Mouse (Mus musculus): ENCODE data around the gene Prr14l.
A peak's percentile ranks its signal among the peaks of the same experiment; 100 is the strongest.
"Not testable (repeated sequence)": the region's sequence is repeated elsewhere in the genome, so short reads cannot be mapped to it uniquely, and the experiment has no call there.

Gene Prr14l

DNA sequence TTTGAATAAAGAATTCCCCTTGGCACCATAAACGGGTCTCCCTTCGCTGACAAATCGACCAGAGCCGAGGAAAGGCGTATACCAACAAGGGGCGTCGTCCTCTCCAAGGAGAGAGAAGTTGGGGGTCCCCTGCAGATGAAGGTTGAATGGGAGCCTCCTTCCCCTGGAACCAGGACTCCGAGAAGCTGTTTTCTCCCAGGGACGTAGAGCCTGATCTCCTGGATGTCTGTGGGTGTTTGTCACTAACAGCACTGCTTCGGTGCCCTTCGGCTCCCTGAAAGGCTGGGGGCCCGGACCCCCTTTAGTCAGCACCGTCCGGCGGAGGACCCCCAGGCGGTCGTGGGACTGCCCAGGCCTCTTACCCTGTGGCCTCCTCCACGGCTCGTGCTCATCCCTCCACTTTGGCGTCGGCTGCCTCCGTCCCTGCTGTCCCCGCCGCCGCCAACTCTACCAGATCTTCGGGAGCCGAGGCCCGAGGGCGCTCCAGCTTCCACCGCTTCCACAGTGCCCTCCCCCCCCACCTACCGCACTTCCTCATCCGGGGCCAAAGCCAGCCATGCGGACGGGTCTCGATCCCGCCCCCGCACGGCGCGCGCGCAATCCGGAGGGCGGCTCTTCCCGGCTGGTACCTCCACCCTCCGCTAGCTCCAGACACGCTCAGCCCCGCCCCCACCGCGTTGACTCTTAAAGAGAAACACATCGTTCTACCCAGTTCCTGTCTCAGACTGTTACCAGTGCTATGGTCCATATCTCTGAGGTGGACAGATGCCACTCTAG is at the start of gene Prr14l:
TSS of gene Prr14l (minus strand) at position 526 of the 777 bp plus-strand sequence.
- DNase-seq (ENCODE audit: low spot score in 2 of 2): peak; percentile 100

DNA sequence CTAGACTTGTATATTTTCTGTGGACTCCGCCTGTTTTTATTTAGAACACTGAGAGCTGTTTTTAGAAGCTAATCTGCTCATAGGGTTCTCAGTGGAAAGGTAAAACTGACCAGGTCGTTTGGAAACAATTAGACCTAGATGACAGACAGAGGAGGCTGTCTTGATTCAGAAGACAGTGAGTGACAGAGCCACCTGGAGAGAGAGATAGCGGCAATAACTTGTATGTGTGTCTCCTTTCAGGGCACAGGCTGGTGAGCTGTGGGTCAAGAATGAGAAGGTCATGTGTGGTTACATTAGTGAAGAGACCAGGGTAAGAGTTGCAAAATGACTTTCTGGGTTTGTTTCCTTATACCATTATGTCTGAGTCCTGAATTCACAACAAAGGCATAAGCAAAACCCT is 32.7 kb upstream of the Prr14l start:
- DNase-seq (ENCODE audit: low spot score in 2 of 2): no peak

DNA sequence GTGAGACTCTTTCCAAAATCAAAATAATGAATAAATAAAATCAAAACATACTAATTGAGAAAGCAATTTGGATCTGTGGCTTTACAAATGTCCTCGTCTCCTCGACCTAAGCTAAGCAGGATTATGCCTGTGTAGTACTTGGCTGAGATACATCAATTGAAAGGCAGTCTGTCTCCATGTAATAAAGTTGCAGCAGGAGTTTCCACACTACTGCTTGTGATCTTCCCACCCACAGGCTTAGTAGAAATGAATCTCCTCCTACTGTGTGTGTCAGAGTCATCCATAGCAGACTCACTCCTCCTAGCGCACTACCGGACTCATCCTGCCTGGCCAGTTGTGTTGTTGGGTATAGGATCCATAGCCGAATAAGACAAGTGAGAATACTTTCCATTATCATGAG is 18.3 kb upstream of the Prr14l start:
- no peak for DNase-seq (ENCODE audit: low spot score in 2 of 2)

DNA sequence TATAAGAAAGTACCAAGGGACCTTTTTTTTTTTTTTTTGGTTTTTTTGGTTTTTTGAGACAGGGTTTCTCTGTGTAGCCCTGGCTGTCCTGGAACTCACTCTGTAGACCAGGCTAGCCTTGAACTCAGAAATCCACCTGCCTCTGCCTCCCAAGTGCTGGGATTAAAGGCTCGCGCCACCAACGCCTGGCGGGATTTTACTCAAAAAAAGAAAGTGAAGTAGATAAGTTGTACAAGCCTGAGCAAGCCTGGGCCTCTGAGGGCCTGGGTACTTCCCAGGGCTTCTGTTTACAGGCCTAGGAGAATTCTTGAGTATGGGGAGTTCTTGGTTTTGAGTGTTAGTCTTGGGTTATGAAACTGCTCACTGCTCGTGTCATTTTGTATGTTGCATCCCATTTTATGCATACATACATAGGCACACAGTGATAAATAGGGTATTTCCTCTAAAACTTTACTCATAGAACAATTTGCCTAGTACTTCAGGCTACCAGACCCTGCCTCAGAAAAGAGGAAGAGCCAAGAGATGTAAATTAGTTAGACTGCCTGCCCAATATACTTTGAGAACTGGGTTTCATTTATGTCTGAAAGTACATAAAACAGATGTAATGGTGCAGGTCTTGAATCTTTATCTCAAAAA is 15.5 kb upstream of the Prr14l start:
- no peak for DNase-seq (ENCODE audit: low spot score in 2 of 2)

DNA sequence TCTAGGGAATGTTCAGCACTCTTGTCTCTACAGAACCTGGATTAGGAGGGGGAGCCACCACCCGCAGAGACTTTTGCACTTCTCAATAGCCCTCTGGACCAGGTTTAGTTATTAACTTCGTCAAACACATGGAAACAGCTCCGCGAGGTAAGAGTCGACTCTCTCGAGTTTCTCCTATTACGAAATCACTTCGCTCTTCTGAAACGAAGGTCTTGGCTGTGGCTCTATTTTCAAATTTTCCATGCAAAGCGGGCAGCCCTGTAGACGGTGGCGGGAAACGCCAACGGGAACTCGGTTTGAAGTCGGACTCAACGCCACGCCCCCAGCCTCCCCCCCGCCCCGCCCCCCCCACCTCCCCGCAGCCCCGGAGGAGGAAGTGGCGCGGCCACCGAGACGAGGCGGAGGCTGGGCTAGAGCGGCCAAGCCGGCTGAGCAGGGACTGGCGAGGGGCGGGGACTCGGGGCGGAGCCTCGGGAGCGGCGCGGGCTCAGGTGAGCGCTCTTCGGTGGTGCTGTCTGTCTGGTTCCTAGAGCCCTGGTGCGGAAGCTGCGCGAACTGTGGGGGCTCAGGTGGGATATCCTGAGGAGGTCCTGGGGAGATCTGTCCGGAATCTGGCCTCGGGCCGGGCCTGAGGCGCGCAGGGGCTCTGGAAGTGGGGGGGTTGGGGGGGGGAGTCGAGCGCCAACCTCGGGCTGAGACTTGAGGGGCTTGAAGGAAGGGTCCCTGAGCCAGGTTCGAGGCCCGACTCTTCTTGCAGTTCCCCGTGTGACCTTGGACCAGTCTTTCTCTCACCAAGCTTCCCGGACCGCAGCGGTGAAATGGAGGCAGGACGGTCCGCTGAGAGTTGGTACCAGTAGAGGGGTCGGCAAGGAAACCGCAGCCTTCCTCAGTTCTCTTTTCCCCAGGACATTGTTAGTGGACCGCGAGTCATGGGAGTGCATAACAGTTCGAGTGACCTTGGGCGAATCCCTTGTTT is 9.5 kb upstream of the Prr14l start, which contains the start of gene Depdc5:
TSS of gene Depdc5 (plus strand) at position 449 of the 976 bp plus-strand sequence.
- DNase-seq (ENCODE audit: low spot score in 2 of 2): peak; percentile 55 to 78

DNA sequence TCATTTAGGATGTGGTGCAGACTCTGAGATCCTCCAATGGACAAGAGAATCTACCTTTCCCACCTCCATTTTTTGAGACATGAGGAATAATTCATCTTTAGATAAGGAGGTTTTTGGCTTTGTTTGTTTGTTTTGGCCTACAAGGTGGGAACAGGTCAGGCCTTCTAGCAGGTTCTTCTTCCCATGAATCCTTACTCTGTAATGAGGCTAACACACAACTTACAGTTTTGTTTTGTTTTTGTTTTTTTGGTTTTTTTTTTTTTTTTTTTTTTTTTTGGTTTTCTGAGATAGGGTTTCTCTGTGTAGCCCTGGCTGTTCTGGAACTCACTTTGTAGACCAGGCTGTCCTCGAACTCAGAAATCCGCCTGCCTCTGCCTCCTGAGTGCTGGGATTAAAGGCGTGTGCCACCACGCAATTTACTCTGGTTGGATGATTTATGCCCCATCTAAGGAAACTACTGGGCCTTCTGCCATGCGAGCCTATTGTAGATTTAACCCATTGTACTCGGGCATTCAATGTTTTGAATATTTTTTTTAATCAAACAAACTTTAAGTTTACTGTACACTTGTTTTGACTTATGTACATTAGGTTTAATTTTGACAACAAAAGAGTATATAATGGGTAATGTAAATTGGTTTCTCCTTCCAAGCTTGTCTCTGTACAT is 8.5 kb upstream of the Prr14l start:
- DNase-seq (ENCODE audit: low spot score in 2 of 2): no peak

DNA sequence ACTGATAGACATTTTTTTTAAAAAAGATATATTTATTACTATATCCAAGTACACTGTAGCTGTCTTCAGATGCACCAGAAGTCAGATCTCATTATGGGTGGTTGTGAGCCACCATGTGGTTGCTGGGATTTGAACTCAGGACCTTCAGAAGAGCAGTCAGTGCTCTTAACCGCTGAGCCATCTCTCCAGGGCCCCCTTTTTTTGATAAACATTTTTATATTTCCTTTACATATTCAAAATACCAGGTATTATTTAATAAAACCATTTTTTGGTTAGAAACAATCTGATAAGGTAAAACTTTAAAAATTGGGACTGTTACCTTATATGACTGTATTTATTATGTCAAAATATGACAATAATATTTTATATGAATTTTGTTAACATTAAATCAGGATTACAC is 7.0 kb upstream of the Prr14l start:
- no peak for DNase-seq (ENCODE audit: low spot score in 2 of 2)

DNA sequence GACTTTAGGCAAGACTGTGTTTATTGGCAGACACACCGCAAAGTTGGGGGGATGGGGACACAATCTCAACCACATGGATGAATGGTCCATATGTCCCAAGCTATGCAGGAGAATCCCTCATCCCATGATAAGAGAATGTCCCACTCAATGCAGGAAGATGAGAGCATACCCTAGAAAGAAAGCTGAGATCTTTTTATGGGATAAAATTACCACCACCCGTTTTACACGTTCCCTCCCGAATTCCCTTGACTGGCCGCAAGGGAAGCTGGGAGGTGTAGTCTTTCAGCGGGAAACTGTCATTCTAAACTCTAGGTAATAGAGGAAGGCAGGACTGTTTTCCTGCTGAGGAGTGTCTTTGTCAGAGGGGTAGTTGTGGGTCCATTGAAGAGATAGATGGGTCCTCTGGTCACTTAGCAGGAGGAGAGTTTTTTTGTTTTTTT is 3.7 kb upstream of the Prr14l start:
- peak; percentile 10 to 25 for DNase-seq (ENCODE audit: low spot score in 2 of 2)

DNA sequence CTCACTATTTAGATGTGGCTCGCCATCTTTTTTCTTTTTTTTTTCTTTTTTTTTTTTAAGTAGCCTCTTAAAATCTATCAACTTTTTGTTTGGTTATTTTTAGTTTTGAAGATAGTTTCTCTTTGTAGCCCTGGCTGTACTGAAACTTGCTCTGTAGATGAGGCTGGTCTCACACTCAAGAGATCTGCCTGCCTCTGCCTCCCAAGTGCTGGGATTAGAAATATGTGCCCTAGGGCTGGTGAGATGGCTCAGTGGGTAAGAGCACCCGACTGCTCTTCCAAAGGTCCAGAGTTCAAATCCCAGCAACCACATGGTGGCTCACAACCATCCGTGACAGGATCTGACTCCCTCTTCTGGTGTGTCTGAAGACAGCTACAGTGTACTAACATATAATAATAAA is 1.2 kb upstream of the Prr14l start:
- DNase-seq (ENCODE audit: low spot score in 2 of 2): not testable (repeated sequence)

DNA sequence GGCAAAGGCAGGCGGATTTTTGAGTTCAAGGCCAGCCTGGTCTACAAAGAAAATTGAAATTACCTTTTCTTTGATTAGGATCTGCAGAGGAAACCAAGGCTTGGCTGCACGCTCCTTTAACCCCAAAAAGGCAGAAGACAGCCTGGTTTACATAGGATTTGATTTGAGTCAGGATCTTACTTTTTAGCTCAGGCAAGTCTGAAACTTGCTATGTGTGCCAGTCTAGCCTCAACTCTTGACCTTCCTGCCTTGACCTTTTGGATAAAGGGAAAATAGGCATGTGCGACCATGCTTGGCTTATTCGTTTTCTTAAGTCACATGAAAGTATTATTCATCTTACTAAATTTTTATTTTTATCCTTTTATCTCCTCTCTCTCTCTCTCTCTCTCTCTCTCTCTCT is 762 bp upstream of the Prr14l start:
- no peak for DNase-seq (ENCODE audit: low spot score in 2 of 2)

DNA sequence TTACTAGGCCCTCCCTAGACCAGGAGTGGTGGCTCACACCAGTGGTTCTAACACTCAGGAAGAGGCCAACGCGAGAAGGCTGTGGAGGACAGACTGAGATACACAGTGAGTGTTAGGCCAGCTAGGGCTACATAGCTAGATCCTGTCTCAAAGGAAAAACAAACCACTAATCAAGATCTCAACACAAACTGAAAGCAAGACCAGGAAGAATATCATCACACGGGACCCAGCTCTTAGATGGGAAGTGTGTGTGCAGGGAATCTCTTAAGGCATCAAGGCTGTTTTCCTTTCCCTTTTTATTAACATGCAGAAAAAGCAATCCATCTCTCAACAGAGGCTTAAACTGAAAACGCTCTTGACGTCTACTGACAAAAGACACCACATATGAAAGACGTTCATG is 2.0 kb downstream of the Prr14l start:
- no peak for DNase-seq (ENCODE audit: low spot score in 2 of 2)

DNA sequence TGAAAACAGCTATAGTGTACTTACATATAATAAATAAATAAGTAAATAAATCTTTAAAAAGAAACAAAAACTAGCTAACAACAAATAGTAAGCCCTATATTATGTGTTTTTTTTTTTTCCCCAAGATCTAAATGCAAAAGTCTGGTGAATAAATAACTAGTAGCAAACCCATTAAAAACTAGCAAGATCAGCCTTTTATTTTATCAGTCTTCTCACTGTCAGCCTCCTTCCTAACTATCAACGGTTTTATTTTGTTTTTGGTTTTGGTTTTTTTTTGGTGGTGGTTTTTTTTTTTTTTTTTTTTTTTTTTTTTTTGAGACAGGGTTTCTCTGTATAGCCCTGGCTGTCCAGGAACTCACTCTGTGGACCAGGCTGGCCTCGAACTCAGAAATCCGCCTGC is 4.5 kb downstream of the Prr14l start:
- not testable (repeated sequence) for DNase-seq (ENCODE audit: low spot score in 2 of 2)

DNA sequence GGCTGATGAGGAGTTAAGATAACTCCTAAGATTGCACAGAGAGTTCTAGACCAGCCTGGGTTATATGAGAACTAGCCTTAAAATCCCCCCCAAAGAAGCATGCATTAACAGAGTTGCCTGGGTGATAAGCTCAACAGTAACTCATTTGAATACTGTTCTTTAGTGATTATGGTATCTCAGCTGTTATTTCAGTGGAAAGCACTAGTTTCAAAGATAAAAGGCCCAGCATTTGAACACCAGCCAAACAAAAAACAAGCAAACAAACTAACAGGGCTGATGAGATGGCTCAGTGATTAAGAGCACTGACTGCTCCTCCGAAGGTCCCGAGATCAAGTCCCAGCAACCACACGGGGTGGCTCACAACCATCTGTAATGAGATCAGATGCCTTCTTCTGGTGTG is 4.9 kb downstream of the Prr14l start:
- no peak for DNase-seq (ENCODE audit: low spot score in 2 of 2)

DNA sequence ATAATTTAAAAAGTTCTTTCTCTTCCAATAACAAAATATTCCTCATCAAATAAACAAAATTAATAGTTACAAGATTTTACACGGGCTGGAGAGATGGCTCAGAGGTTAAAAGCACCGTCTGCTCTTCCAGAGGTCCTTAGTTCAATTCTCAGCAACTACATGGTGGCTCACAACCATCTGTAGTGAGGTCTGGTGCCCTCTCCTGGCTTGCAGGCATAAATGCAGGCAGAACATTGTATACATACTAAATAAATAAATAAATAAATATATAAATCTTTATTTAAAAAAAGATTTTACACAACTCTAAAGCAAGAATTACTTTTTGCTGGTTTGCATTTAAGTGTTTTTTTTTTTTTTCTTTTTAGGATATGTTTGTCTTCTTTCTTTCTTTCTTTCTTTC is 14.0 kb downstream of the Prr14l start:
- no peak for DNase-seq (ENCODE audit: low spot score in 2 of 2)

DNA sequence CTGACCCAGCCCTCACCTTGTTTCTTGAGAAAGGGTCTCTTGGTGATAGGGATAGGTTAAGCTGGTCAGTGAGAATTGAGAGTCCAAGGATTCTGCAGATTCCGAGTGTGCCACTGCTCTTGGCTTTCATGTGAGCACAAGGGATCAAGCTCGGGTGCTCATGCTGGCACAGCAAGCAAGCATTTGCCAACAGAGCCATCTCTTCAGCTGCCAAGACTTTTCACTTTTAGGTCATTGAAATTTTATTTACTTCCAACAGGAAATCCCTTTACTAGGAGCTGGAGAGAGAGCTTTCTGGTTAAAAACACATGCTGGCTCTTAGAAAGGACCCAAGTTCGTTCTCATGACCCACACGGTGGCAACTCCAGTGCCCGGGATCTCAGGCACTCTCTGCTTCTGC is 17.1 kb downstream of the Prr14l start:
- no peak for DNase-seq (ENCODE audit: low spot score in 2 of 2)

DNA sequence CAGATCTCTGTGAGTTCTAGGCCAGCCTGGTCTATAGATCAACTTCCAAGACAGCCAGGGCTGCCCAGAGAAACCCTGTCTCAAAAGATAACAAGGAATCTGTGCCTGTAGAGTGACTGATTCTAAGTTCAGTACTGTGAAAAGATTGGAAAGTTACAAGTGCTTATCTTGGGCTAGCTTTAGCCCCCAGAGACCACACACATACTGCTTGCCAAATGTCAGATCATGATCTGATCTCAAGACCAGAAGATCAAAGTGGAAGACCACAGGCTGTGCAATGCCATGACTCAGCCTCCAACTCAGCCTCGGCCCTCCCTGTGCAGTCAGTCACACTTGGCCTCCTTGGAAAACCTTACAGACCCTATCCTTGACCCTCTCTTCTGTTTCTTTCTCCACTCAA is 19.6 kb downstream of the Prr14l start:
- DNase-seq (ENCODE audit: low spot score in 2 of 2): no peak

DNA sequence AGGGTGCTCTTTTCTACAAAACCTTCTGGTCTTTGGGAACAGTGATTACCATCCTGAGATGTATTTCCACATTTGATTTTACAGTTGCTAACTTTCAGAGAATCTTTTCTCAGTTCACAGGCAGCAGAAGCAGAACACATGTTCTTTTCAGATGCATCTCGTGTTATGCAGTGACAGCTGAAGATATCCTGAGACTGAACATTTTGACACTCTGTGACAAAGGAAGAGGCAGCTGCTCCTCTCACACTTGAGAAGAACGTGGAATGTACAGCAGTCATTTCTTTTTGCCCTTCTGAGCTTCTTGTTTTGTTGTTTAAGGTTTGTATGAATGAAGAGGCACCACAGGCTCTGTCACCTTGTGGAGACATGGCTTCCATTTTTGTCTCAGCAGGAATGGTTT is 24.0 kb downstream of the Prr14l start:
- DNase-seq (ENCODE audit: low spot score in 2 of 2): no peak

DNA sequence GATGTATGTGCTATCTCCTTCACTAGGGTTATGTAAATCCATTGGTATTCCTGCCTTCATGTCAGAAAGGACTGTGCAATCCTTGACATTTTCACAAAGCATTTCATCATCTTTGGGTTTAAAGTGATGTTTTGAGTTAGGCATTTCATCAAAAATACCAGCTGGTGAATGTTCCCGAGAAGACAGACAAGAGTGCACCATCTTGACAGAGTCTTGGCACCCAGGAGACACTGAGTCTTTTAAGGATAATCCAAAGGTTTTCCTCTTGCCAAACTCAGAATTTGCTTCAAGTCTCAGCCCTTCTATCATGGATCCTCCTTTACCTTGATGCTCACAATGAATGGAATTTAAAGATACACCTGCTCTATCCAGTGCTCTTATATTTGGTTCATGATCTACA is 25.3 kb downstream of the Prr14l start:
- DNase-seq (ENCODE audit: low spot score in 2 of 2): not testable (repeated sequence)

DNA sequence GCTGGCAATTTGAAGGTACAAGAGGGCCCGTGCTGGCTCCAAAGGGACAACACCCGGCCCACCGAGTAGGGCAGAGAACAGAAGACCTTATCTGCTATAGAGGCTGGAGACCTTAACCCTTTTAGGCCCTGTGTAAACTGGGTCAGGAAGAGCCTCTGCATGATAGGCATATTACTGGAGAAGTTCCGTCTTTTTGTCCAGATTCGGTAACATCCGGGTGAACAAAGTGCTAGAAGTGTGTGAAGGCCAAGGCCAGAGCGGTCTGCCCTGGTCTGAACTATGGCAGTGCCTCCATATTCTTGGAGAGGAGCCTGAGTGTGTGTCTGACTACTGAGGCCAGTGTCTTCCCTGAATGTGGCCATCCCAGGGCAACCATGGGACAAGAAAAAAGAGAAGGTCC is 27.0 kb downstream of the Prr14l start, which contains the start of gene Gm20671:
TSS of gene Gm20671 (minus strand) at position 101 of the 400 bp plus-strand sequence.
- DNase-seq (ENCODE audit: low spot score in 2 of 2): no peak

DNA sequence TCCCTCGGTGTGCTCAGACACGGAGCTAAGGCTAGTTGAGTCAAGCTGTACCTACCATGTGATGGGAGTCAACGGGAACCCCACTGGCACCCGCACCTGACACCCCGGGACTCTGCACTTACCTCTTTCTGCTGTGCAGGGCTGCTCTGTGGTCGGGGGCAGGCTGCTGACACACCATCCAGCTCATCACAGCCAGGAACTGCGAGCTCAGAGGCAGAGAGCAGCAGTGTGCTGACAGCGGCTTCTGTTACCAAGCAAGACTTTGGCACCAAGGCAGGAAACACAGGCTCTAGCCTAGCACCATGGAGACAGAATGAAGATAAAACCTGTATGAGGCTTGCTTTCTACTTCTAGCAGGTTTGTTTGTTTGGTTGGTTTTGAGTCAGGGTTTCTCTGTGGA is 33.6 kb downstream of the Prr14l start:
- no peak for DNase-seq (ENCODE audit: low spot score in 2 of 2)

DNA sequence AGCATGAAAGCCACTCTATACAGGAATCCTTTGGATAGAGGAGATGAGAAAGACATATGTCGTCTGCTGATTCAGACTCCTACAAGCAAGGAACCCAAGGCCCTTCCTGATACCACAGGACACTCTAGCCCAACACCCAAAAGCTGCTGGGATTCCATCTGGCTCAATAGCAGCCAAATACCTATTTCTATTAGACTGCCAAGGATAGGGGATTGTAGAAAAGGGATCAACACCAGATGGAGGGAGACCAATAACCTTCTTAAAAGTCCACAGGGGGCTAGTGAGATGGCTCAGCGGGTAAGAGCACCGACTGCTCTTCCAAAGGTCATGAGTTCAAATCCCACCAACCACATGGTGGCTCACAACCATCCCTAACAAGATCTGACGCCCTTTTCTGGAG is 38.7 kb downstream of the Prr14l start:
- DNase-seq (ENCODE audit: low spot score in 2 of 2): no peak

DNA sequence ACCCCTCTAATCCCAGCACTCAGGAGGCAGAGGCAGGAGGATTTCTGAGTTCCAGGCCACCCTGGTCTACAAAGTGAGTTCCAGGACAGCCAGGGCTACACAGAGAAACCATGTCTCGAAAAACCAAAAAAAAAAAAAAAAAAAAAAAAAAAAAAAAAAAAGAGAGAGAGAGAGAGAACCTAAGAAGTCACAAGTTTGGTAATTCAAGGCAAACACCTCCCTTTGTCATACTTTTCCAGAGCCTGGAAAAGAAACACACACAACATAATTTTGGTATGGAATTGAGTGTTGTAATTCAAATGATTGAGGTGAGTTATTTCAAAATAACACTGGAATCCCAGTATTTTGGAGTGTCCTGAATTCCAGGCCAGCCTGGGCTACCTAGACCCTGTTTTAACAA is 67.6 kb downstream of the Prr14l start:
- not testable (repeated sequence) for DNase-seq (ENCODE audit: low spot score in 2 of 2)
